Mouse (Mus musculus): ENCODE data around the gene Olfr1373.
"Not testable (repeated sequence)": the region's sequence is repeated elsewhere in the genome, so short reads cannot be mapped to it uniquely, and the experiment has no call there.

Gene Olfr1373

GRCm38 (mm10) chr11:52145428-52145827 lies at the start of gene Olfr1373:
Gene Olfr1373 (minus strand): TSS chr11:52145528.
- in situ Hi-C loops (cut with MboI, MseI): not testable (repeated sequence)

DNA sequence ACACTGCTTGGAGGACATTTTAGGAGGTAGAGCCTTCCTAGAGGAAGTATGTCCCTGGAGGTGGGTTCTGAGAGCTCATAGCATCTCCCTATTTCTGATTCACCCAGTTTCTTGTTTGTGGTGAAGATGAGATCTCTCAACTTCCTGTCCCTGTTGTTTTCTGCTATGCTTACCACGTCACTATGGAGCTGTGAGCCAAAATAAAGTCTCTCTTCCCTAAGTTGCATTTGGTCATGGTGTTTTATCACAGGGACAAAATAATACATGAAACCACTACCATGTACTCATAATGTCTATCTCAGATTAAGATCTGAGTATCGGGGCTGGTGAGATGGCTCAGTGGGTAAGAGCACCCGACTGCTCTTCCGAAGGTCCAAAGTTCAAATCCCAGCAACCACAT lies 35.3 kb upstream of the Olfr1373 start:
- in situ Hi-C loops (cut with MboI, MseI): loop anchor here (10.0 kb wide), 1 partner anchor 996 kb away; no protein-coding TSS in a partner anchor

DNA sequence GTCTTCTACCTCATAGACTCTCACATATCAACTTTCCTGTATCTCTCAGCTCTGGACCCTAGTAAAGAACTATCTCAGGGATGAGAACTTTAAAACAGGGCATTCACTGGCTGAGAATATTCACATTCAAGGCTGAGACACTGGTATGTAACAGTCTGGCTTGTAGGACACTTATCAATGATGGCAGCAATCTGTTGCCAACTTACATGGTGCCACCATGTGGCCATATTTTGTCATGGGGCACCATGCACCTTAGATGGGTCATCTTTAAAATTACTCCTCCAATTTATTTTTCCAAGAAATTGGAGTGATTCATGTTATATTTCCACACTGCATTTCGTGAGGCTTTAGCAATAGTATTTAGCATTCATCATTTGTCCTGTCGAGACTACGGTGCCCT lies 34.6 kb upstream of the Olfr1373 start:
- in situ Hi-C loops (cut with MboI, MseI): loop anchor here (10.0 kb wide), 1 partner anchor 995 kb away; no protein-coding TSS in a partner anchor

- in situ Hi-C loops (cut with MboI, MseI): loop anchor here (5.0 kb wide), 1 partner anchor 101 kb away; no protein-coding TSS in a partner anchor
These were observed 23.1 kb upstream of the Olfr1373 start for GRCm38 (mm10) chr11:52168461-52168860.

DNA sequence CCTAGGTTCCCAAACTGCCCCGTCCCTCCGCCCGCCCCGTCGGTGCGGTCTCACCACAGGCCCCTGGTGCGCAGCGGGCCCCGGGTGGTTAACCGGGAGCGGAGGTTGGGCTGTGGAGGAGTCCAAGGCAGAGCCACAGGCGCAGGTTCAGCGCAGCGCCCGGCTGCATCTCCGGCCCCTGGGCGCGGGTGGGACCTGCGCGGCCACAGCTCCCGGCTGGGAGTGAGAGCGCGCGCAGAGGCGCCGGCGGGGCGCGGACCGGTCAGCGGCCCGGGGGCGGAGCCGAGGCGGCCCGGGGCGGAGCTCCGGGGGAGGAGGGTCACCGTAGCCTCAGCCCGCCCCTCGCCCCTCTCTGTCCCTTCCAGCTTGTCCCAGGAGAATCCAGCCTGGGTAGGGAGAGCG lies 22.6 kb upstream of the Olfr1373 start:
- in situ Hi-C loops (cut with MboI, MseI): loop anchor here (5.0 kb wide), 1 partner anchor 101 kb away; no protein-coding TSS in a partner anchor

DNA sequence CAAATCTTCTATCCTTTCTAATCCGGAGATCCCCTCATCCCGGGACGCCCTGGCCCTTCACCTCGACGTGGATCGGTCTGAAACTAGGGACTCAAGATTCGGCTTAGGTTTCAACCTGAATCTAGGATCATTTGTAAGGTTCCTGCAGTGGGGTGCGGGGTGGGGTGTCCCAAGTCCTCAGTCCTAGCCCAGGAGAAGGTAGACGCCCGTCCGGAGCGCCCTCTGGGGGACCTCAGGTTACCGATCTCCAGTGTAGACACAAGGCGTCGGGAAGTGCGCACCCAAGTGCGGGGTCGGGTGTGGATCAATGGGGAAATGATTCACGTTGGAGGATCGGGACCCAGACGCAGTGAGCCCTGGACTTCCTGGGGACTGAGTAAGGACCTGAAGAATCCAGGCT lies 21.8 kb upstream of the Olfr1373 start:
- in situ Hi-C loops (cut with MboI, MseI): loop anchor here (5.0 kb wide), 1 partner anchor 100 kb away; no protein-coding TSS in a partner anchor

GRCm38 (mm10) chr11:52163926-52164325 lies 18.6 kb upstream of the Olfr1373 start:
- in situ Hi-C loops (cut with MboI, MseI): no loop called here

- in situ Hi-C loops (cut with MboI, MseI): loop anchor here (5.0 kb wide), 1 partner anchor 69 kb away; the partner anchor contains the start of gene Olfr1371
These were observed 1.7 kb downstream of the Olfr1373 start for GRCm38 (mm10) chr11:52143675-52144074.

DNA sequence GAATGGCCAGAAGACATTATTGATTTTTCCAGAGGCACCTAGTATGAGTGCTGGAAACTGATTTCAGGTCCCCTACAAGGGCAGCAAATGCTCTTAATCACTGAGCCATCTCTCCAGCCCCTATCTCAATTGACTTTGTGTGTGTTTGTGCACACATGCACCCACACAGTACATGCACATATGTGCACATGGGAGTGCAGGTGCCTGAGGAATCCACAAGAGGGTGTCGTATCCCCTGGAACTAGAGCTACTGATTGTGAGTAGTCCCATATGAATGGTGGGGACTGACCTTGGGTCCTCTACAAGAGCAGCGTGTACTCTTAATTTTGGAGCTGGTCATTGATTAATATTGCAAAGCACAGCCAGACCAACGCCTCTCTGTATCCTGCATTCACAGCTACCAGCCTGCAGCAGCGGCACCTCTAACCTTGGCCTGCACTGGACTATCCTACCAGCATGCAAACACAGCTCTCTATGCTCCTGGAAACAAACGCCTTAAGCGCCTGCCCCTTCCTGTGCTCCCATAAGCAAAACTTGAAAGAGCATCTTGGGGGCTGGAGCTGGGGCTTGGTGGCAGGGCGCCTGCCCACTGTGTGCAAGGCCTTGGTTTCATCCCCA lies 14.8 kb downstream of the Olfr1373 start:
- in situ Hi-C loops (cut with MboI, MseI): no loop called here

DNA sequence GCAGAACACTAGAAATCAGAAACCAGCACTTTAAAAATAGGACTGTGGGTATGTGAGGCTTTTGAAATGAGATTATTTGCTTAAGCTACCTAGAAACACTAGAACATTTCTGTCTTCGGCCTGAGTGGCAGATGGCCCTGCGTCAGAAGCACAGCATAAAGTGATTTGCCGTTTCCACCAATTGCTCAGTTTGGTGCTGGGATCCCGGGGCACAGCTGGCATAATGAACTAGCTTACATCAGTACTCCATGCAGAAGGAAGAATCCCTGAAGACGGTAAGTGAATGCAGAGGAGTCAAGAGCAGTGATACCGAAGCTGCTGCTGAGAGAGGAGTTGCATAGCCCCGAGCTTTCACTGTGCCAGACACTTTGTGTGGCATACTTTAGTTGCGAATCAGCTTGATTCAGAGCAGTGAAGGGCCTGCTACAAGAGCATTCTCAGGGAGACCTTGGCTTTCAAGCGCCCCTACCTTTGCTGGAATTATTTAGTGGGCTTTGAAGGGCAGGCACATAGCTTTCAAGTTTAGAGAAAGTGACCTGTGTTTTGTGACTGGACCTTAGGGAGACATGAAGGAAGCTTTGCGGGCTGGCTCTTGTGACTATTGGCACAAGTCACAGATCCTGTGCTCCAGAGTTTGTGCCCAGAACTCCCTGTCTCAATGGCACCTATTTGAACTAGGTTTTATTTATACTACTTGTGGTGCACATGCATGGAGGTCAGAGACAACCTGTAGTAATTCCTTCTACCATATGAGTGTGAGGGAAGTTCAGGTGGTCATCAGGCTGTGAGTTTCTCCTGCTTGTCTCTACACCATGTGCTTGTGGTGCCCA lies 15.5 kb downstream of the Olfr1373 start:
- in situ Hi-C loops (cut with MboI, MseI): loop anchor here (10.0 kb wide), 1 partner anchor 305 kb away; no protein-coding TSS in a partner anchor

DNA sequence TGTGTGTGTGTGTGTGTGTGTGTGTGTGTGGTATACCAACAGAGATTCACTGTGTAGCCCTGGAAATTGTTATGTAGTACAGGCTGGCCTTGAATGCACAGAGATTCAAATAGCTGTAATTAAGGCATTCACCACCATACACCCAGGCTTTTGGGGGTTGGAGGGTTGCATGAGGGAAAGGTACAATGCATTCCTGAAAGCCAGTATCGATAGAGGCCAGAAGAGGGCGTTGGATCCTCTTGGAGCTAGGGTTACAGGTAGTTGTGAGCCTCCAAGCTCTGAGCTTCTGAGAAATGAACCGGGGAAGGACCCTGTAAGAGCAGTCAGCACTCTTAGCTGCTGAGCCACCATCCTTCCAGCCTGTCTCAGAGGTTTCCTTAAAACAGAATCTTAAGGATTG lies 16.2 kb downstream of the Olfr1373 start:
- in situ Hi-C loops (cut with MboI, MseI): loop anchor here (10.0 kb wide), 1 partner anchor 304 kb away; no protein-coding TSS in a partner anchor

- in situ Hi-C loops (cut with MboI, MseI): loop anchor here (10.0 kb wide), 1 partner anchor 304 kb away; no protein-coding TSS in a partner anchor
These were observed 16.8 kb downstream of the Olfr1373 start for GRCm38 (mm10) chr11:52128316-52129061.

GRCm38 (mm10) chr11:52127760-52128159 lies 17.6 kb downstream of the Olfr1373 start:
- in situ Hi-C loops (cut with MboI, MseI): loop anchor here (10.0 kb wide), 1 partner anchor 303 kb away; no protein-coding TSS in a partner anchor

DNA sequence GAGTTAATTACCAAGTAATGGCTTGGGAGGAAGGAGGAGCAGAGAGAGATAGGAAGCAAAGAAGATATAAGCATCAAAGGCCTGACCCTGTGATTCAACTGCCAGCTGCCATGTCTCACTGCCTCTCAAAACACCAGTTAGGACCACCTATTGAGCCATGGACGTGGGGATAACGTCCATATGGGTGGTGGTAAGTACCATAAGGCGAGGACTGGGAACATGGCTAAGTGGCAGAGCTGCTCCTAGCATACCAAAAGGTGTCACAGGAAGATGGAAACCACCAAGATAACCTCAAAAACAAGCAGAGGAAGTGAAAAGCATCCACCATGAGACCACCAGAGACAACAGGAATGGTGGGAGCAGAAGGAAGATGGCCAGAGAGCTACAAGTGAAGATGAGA lies 18.2 kb downstream of the Olfr1373 start:
- in situ Hi-C loops (cut with MboI, MseI): loop anchor here (10.0 kb wide), 1 partner anchor 302 kb away; no protein-coding TSS in a partner anchor

DNA sequence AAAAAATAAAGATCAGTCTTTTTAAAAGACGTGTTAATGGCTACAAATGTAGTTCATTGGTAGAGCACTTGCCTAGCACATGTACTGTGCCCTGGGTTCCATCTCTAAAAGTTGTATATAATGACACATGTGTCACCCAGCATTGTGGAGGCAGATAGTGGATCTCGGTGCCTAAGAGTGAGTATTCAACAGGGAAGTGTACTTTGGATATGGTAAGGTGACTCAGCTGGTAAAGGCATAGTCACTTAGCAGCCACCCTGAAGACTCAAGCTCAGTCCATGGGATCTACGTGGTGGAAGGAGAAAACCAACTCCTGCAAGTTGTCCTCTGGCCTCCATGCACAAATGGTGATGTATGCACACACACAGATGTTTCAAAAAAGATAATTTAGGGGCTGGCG lies 20.9 kb downstream of the Olfr1373 start:
- in situ Hi-C loops (cut with MboI, MseI): loop anchor here (10.0 kb wide), 1 partner anchor 300 kb away; no protein-coding TSS in a partner anchor

DNA sequence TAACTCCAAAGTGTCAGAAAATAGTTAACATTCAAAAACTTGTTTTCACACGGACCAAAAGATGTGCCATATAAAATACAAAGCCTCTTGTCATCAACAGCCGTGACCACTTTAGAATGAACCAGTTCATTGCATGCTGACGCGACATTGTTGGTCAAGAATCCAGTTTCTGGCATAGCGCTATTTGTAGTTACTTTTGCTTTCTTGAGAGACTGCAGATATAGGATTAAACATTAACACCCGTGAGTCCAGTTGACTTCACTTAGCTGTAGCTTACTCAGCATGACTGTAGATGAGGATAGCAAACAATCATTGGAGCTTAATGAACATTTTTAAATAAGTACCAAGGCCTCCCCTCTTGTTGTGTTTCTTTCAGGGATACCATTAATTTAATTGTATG lies 23.3 kb downstream of the Olfr1373 start:
- in situ Hi-C loops (cut with MboI, MseI): loop anchor here (10.0 kb wide), 1 partner anchor 297 kb away; no protein-coding TSS in a partner anchor

DNA sequence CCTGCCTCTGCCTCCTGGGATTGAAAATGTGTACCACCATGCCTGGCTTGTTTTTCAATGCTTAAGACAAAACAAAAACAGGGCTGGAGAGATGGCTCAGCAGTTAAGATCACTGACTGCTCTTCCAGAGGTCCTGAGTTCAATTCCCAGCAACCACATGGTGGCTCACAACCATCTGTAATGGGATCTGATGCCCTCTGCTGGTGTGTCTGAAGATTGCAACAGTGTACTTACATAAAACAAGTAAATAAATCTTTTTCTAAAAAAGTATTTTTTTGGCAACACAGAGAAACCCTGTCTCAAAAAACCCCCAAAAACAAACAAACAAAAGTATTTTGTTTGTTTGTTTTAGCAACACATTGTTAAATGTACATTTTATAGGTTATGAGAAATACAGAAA lies 24.9 kb downstream of the Olfr1373 start:
- in situ Hi-C loops (cut with MboI, MseI): loop anchor here (10.0 kb wide), 1 partner anchor 296 kb away; no protein-coding TSS in a partner anchor

DNA sequence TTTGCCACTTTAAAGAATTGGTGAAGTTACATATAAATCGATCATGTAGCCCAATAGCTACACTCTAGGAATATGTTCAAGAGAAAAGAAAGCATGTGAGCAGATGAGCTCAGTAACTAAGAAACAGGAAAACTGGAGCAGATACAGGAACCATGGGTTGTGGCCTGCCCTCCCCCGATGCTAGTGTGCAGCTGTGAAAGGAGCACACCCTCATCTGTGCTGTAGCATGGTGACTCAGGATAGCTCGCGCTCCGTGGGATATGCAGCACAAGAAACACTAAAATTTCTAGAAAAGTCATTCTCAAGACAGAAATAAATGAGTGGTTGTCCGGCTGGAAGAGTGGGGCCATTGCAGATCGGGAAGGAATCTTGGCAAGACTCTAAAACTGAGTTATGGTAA lies 28.2 kb downstream of the Olfr1373 start:
- in situ Hi-C loops (cut with MboI, MseI): no loop called here

DNA sequence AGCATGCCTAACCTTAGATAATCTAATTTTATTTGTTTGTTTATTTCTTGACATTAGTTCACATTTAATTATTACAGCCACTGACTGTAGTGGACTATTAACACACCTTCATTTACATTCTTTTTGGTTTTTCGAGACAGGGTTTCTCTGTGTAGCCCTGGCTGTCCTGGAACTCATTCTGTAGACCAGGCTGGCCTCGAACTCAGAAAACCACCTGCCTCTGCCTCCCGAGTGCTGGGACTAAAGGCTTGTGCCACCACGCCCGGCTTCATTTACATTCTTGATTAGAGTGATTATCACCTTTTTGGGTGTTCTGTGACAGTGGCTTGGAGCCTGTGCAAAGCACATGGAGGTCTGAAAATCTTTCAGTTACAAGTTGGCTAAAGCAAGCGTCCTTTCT lies 29.2 kb downstream of the Olfr1373 start:
- in situ Hi-C loops (cut with MboI, MseI): not testable (repeated sequence)

GRCm38 (mm10) chr11:52115479-52115878 lies 29.8 kb downstream of the Olfr1373 start:
- in situ Hi-C loops (cut with MboI, MseI): no loop called here

GRCm38 (mm10) chr11:52109421-52109820 lies 35.9 kb downstream of the Olfr1373 start:
- in situ Hi-C loops (cut with MboI, MseI): loop anchor here (5.0 kb wide), 1 partner anchor 37 kb away; no protein-coding TSS in a partner anchor

Measured in T-helper 2 cell (primary cell).